ENCODE assay signal across 20 mouse cellular contexts in the genomic region with DNA sequence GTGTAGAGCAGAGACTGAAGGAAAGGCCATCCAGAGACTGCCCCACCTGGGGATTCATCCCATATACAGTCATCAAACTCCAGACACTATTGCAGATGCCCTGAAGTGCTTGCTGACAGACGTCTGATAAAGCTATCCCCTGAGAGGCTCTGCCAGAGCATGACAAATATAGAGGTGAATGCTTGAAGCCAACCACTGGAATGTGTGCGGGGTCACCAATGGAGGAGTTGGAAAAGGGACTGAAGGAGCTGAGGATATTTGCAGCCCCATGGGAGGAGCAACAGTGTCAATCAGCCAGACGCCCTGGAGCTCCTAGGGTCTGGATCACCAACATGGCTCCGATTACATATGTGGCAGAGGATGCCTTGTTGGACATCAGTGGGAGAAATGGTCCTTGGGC.
DNase-seq lines count a peak whose midpoint lies in the region; ATAC-seq and TF ChIP-seq lines count a peak whose summit lies in the region.
"Had no signal": no experiment of that assay in that cellular context is flagged by ENCODE, and none has a peak within 500 bp of the region (broad histone marks: within the 10 kb centered on the region; RNA-seq: fewer than 3 reads in every experiment).

No protein-coding gene starts in this region.

- WGBS in embryonic facial prominence, embryonic 11.5 days = 53% methylated on average over 4 of the region's 4 CpGs
- WGBS in embryonic facial prominence, embryonic 10.5 days = 57% methylated on average over 4 of the region's 4 CpGs
- 37% methylated on average over 4 of the region's 4 CpGs for WGBS in heart, embryonic 13.5 days
- 32% methylated on average over 4 of the region's 4 CpGs for WGBS in heart, postnatal 0 days

- no peaks in the 10 kb centered on the region for H3K27me3 ChIP-seq in embryonic facial prominence, embryonic 11.5 days (ENCODE audit: control insufficient read depth, insufficient read depth, low read length)
- no peaks in the 10 kb centered on the region for H3K27me3 ChIP-seq in embryonic facial prominence, embryonic 10.5 days (replicated peaks; ENCODE audit: low read depth, poor library complexity, severe bottlenecking)
- H3K27me3 ChIP-seq in heart, embryonic 13.5 days (replicated peaks) = no peaks in the 10 kb centered on the region
- no peaks in the 10 kb centered on the region for H3K27me3 ChIP-seq in heart, postnatal 0 days (ENCODE audit: control insufficient read depth, insufficient read depth, low read length)
- H3K27me3 ChIP-seq: embryonic facial prominence, embryonic 12.5 days; forebrain, embryonic 15.5 days; intestine, embryonic 15.5 days had no signal

- no peaks in the 10 kb centered on the region for H3K4me1 ChIP-seq in embryonic facial prominence, embryonic 11.5 days (ENCODE audit: control insufficient read depth, insufficient read depth, low read length)
- H3K4me1 ChIP-seq in embryonic facial prominence, embryonic 10.5 days = no peaks in the 10 kb centered on the region
- H3K4me1 ChIP-seq in heart, embryonic 13.5 days = peaks cover 11% of the 10 kb centered on the region
- peaks cover 7% of the 10 kb centered on the region; the same call in 1 of the 2 replicates for H3K4me1 ChIP-seq in heart, postnatal 0 days (ENCODE audit: control insufficient read depth, insufficient read depth)
- H3K4me1 ChIP-seq: embryonic facial prominence, embryonic 12.5 days; forebrain, embryonic 15.5 days; hindbrain, embryonic 10.5 days; intestine, embryonic 15.5 days had no signal

- no peaks in the 10 kb centered on the region for H3K9me3 ChIP-seq in embryonic facial prominence, embryonic 11.5 days (replicated peaks; ENCODE audit: control insufficient read depth, low read length)
- H3K9me3 ChIP-seq in embryonic facial prominence, embryonic 10.5 days = no peaks in the 10 kb centered on the region
- H3K9me3 ChIP-seq in heart, embryonic 13.5 days = no peaks in the 10 kb centered on the region
- no peaks in the 10 kb centered on the region for H3K9me3 ChIP-seq in heart, postnatal 0 days (replicated peaks; ENCODE audit: control insufficient read depth, low read length)
- H3K9me3 ChIP-seq: embryonic facial prominence, embryonic 12.5 days; forebrain, embryonic 15.5 days; hindbrain, embryonic 10.5 days; intestine, embryonic 15.5 days had no signal

- no peak overlapping the region for H3K27ac ChIP-seq in embryonic facial prominence, embryonic 11.5 days (replicated peaks; ENCODE audit: low read depth, low read length)
- no peak overlapping the region for H3K27ac ChIP-seq in embryonic facial prominence, embryonic 10.5 days (replicated peaks)
- H3K27ac ChIP-seq in heart, embryonic 13.5 days (replicated peaks) = no peak overlapping the region; the same call in 1 of the 2 replicates
- no peak overlapping the region for H3K27ac ChIP-seq in heart, postnatal 0 days (ENCODE audit: low read depth)
- H3K27ac ChIP-seq: embryonic facial prominence, embryonic 12.5 days; forebrain, embryonic 15.5 days; hindbrain, embryonic 10.5 days; hindbrain, embryonic 14.5 days; intestine, embryonic 15.5 days had no signal

- no peaks in the 10 kb centered on the region for H3K36me3 ChIP-seq in embryonic facial prominence, embryonic 11.5 days (replicated peaks; ENCODE audit: control insufficient read depth, insufficient read depth, low read depth, low read length)
- H3K36me3 ChIP-seq in embryonic facial prominence, embryonic 10.5 days (replicated peaks) = no peaks in the 10 kb centered on the region
- H3K36me3 ChIP-seq in heart, embryonic 13.5 days = no peaks in the 10 kb centered on the region
- H3K36me3 ChIP-seq in heart, postnatal 0 days (replicated peaks; ENCODE audit: control insufficient read depth, insufficient read depth, low read length) = no peaks in the 10 kb centered on the region
- H3K36me3 ChIP-seq: embryonic facial prominence, embryonic 12.5 days; forebrain, embryonic 15.5 days; hindbrain, embryonic 10.5 days; intestine, embryonic 15.5 days had no signal

- no peak for TF ChIP-seq CTCF in heart, postnatal 0 days (IDR thresholded peaks at IDR 0.05; ENCODE audit: low read depth)

- no peak overlapping the region for H3K9ac ChIP-seq in embryonic facial prominence, embryonic 11.5 days (replicated peaks; ENCODE audit: low read length)
- no peak overlapping the region for H3K9ac ChIP-seq in heart, embryonic 13.5 days
- no peak overlapping the region for H3K9ac ChIP-seq in heart, postnatal 0 days (replicated peaks; ENCODE audit: low read depth, low read length)
- H3K9ac ChIP-seq: embryonic facial prominence, embryonic 12.5 days; forebrain, embryonic 15.5 days; hindbrain, embryonic 14.5 days; intestine, embryonic 15.5 days had no signal

- DNase-seq in embryonic facial prominence, embryonic 11.5 days (ENCODE audit: low spot score) = no peak
- no peak for DNase-seq in embryonic facial prominence, embryonic 10.5 days (ENCODE audit: low spot score)
- no peak for DNase-seq in heart, postnatal 36 days
- DNase-seq in heart, postnatal 0 days (ENCODE audit: low spot score) = peak; percentile 15
- DNase-seq in heart, adult 9 months (ENCODE audit: low spot score in 2 of 2) = no peak
- peak; percentile 4 to 19 for DNase-seq in heart, postnatal 10 days
- DNase-seq: adrenal gland, adult 2 months; adrenal gland, postnatal 25 days; cerebellum, adult 2 months; cerebellum, postnatal 10 days; gastrocnemius, postnatal 10 days; kidney, adult 18-20 months had no signal

- intact Hi-C loops in heart, postnatal 36 days (cut with DNase I) = no loop called here
- intact Hi-C loops in heart, postnatal 10 days (cut with DNase I) = no loop called here

- TF ChIP-seq EP300 in heart, postnatal 0 days (IDR thresholded peaks at IDR 0.05; ENCODE audit: low read depth) = no peak

- ATAC-seq in embryonic facial prominence, embryonic 11.5 days (replicated peaks; ENCODE audit: insufficient number of reproducible peaks, low FRiP score, low TSS enrichment, low read depth) = 0 out of 2 replicates have a peak, but pooled peaks have one; percentile 44
- ATAC-seq in heart, embryonic 13.5 days (ENCODE audit: extremely low read depth, insufficient number of reproducible peaks, low FRiP score, low TSS enrichment) = 0 out of 2 replicates have a peak, but pooled peaks have one; percentile 37
- peak; percentile 83 for ATAC-seq in heart, postnatal 0 days (ENCODE audit: insufficient read depth, low read depth)
- no peak for ATAC-seq in activated CD4-positive, CD25-positive, alpha-beta regulatory T cell, adult 4 months
- ATAC-seq: forebrain, embryonic 15.5 days; intestine, embryonic 15.5 days; Patski had no signal

- H3K4me3 ChIP-seq in embryonic facial prominence, embryonic 11.5 days (ENCODE audit: low read depth, low read length) = no peak overlapping the region
- no peak overlapping the region for H3K4me3 ChIP-seq in embryonic facial prominence, embryonic 10.5 days
- H3K4me3 ChIP-seq in heart, embryonic 13.5 days = no peak overlapping the region
- no peak overlapping the region for H3K4me3 ChIP-seq in heart, postnatal 0 days (ENCODE audit: low read depth, low read length)
- H3K4me3 ChIP-seq: embryonic facial prominence, embryonic 12.5 days; forebrain, embryonic 15.5 days; hindbrain, embryonic 10.5 days; intestine, embryonic 15.5 days had no signal

- H3K4me2 ChIP-seq in embryonic facial prominence, embryonic 11.5 days (ENCODE audit: low read depth, low read length) = no peak overlapping the region
- H3K4me2 ChIP-seq in heart, embryonic 13.5 days = no peak overlapping the region
- no peak overlapping the region for H3K4me2 ChIP-seq in heart, postnatal 0 days (ENCODE audit: low read depth, low read length)
- H3K4me2 ChIP-seq: embryonic facial prominence, embryonic 12.5 days; forebrain, embryonic 15.5 days; hindbrain, embryonic 14.5 days; intestine, embryonic 15.5 days had no signal

Comparison
In these comparisons a context has a peak if more than half of its experiments do, and no peak if none do; other contexts are left out.
1. DNase-seq: peak in heart, postnatal 0 days (single experiment) and heart, postnatal 10 days (2 of 2); none in embryonic facial prominence, embryonic 11.5 days (single experiment), embryonic facial prominence, embryonic 10.5 days (single experiment), heart, postnatal 36 days (0 of 2) and heart, adult 9 months (0 of 2).